Mouse (Mus musculus) small intestine, adult 2 months (tissue): ENCODE data around the gene Gramd2.
A peak's percentile ranks its signal among the peaks of the same experiment; 100 is the strongest.

ENCODE experiments used
- CTCF ChIP-seq: fragments of 200-500 bp; IDR thresholded peaks from 2 replicates; pipeline ENCODE4 v1.5.1; 2012; ENCODE audit warnings: low read depth, mild to moderate bottlenecking, control low read depth, inconsistent platforms, low read length, moderate library complexity, mixed read lengths; ENCODE audit not compliant: insufficient replicate concordance, insufficient read length; ENCODE audit errors: extremely low read depth
- POLR2A ChIP-seq: fragments of 200-500 bp; IDR thresholded peaks from 2 replicates; pipeline ENCODE4 v1.6.1; 2012; ENCODE audit warnings: low read depth, mild to moderate bottlenecking, control low read depth, inconsistent platforms, low read length, moderate library complexity

DNA sequence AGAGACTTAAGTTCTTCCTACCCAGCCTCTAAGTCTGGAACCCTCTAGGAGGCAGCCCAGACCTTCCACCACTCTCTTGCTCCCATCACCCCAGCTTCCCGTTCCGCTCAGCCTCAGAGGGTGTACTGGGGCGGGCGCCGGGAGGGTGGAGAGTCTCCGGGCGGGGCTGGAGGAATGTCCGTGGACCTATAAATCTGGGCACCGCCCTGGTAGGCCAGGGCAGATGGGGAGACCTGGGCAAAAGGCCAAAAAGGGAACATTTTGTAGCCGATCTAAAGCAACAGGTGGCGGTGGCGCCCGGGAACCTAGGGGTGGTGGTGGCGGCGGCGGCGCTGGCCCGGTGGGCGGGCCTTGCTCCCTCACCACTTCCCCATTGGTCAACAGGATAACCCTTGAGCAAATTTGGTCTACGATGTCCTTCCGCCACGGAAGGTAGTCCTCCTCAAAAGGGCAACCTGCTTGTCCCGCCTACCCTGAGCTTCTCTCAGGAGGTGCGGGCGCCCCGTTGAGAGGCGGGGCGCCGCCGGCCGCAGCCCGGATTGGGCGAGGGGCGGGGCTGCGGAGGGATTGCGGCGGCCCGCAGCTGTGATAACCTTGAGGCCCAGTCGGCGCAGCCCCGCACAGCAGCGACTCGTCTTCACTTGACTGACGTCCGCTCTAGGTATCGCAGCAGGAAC lies 23.8 kb upstream of the Gramd2 start, which contains the start of gene Pkm:
- TF ChIP-seq POLR2A (peak; percentile 91), CTCF (no peak; the same call in 1 of the 2 replicates)
